Comparison of ENCODE assay signal across 13 mouse cellular contexts in genomic region chr7:25573806-25574205, GRCm38 (mm10). TPM values are rescaled to one million over a fixed set of nuclear protein-coding genes. Genes with fewer than 3 reads are reported as not detected.
"Had no signal": no experiment of that assay in that cellular context is flagged by ENCODE, and none has a peak within 500 bp of the region (broad histone marks: within the 10 kb centered on the region; RNA-seq: fewer than 3 reads in every experiment).

No protein-coding gene starts in this region.

RNA-seq across cellular contexts. Expression of gene Ceacam2, which starts 34.1 kb away (rescaled TPM):
- total RNA-seq: neutrophil, adult 5-6 weeks had no signal
- polyA plus RNA-seq: stomach, embryonic 14.5 days; stomach, embryonic 15.5 days; stomach, embryonic 16.5 days; stomach, postnatal 0 days; thymus, postnatal 0 days had no signal

RNA-seq across cellular contexts. Expression of gene Erich4, which starts 41.9 kb away (rescaled TPM):
- total RNA-seq: neutrophil, adult 5-6 weeks had no signal
- polyA plus RNA-seq: neural tube, embryonic 13.5 days; neural tube, embryonic 14.5 days; neural tube, embryonic 15.5 days; spleen, adult 2 months; stomach, embryonic 14.5 days; stomach, postnatal 0 days; testis, adult 2 months; thymus, adult 2 months; thymus, postnatal 0 days; urinary bladder, adult 2 months had no signal
